Mouse (Mus musculus) intestine, embryonic 15.5 days (tissue): ENCODE data around the gene Ssx9. TPM values are rescaled to one million over a fixed set of nuclear protein-coding genes. Genes with fewer than 3 reads are reported as not detected.
"Not testable (repeated sequence)": the region's sequence is repeated elsewhere in the genome, so short reads cannot be mapped to it uniquely, and the experiment has no call there.

Experiments
- ATAC-seq: fragments of 200-750 bp; cut with Nextera tagmentation; 2 replicates; pipeline ENCODE4 v1.8.0; 2017; ENCODE audit warnings: moderate TSS enrichment, moderate library complexity
- H3K27ac ChIP-seq: fragments of 300-500 bp; sonication (generic); 2 replicates; pipeline ENCODE4 v1.5.1; 2015; ENCODE audit warnings: mild to moderate bottlenecking, inconsistent platforms
- H3K27me3 ChIP-seq: fragments of 300-500 bp; sonication (generic); replicated peaks from 2 replicates; pipeline ENCODE4 v1.6.1; 2015; ENCODE audit warnings: inconsistent platforms
- H3K36me3 ChIP-seq: fragments of 300-500 bp; sonication (generic); 2 replicates; pipeline ENCODE4 v1.6.1; 2015; ENCODE audit warnings: inconsistent platforms
- H3K4me1 ChIP-seq: fragments of 300-500 bp; sonication (generic); replicated peaks from 2 replicates; pipeline ENCODE4 v1.6.1; 2015; ENCODE audit warnings: inconsistent platforms
- H3K4me2 ChIP-seq: fragments of 300-500 bp; sonication (generic); replicated peaks from 2 replicates; pipeline ENCODE4 v1.6.1; 2015; ENCODE audit warnings: mild to moderate bottlenecking, inconsistent platforms
- H3K4me3 ChIP-seq: fragments of 300-500 bp; sonication (generic); replicated peaks from 2 replicates; pipeline ENCODE4 v1.5.1; 2015; ENCODE audit warnings: inconsistent platforms
- H3K9ac ChIP-seq: fragments of 300-500 bp; sonication (generic); 2 replicates; pipeline ENCODE4 v1.6.1; 2015; ENCODE audit warnings: inconsistent platforms
- H3K9me3 ChIP-seq: fragments of 300-500 bp; sonication (generic); 2 replicates; pipeline ENCODE4 v1.6.1; 2016; ENCODE audit warnings: inconsistent platforms
- WGBS: fragments of 180-500 bp; shearing (Covaris S2); methylation state at CpG from one replicate; pipeline ENCODE4 v1.1.7; 2015; 5-methylcytosine and 5-hydroxymethylcytosine counted together
- polyA plus RNA-seq: library from polyadenylated mRNA; unstranded; fragments of >200 nt; fragmentation: Nextera tagmentation; extraction: Ambion mirVana; gene quantifications from 2 replicates; pipeline ENCODE4 v1.2.1, GENCODE M21; 2015

Gene Ssx9
- not detected in 2 replicates for polyA plus RNA-seq

- WGBS, result 61% methylated on average over 2 of the region's 2 CpGs
- H3K27me3 ChIP-seq, H3K9me3 ChIP-seq, H3K36me3 ChIP-seq, H3K4me1 ChIP-seq, H3K9ac ChIP-seq, H3K4me3 ChIP-seq, ATAC-seq, H3K4me2 ChIP-seq, H3K27ac ChIP-seq: not testable (repeated sequence)
These were observed at the start of gene Ssx9 for GRCm38 (mm10) chrX:8748132-8748531. Gene Ssx9, plus strand, starts transcription at chrX:8748432.

- Histone ChIP-seq H3K9me3 (no peaks in the 10 kb centered on the region), H3K27ac (no peak overlapping the region), H3K4me1 (no peaks in the 10 kb centered on the region), H3K4me2 (no peak overlapping the region), H3K9ac (no peak overlapping the region), H3K4me3 (no peak overlapping the region), H3K27me3 (no peaks in the 10 kb centered on the region), H3K36me3 (no peaks in the 10 kb centered on the region)
- 52% methylated on average over 5 of the region's 5 CpGs for WGBS
- ATAC-seq, result no peak
These were observed 15.3 kb upstream of the Ssx9 start for GRCm38 (mm10) chrX:8732907-8733306.

DNA sequence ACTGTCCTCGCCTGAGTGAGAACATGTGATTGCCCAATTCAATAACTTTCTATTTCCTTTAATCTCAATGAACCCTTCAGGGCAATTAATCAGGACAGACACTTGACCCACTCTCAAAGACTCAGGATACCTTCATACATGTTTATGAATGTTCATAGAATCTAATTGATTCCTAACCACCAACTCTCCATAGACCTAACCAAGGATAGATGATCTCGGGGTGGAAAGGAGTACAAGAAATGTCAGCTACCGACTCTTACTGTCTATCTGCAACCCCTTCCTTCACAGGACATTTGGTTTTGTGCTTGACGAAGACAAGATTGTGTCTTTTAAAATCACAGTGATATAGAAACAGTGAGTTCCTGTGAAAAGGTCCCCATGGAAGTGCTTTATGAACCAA lies 55.2 kb downstream of the Ssx9 start, which contains the start of gene Ssxb5:
TSS of gene Ssxb5 (plus strand) at position 301 of the 400 bp plus-strand sequence.
- H3K36me3 ChIP-seq, H3K4me1 ChIP-seq, H3K27me3 ChIP-seq, H3K4me3 ChIP-seq, H3K4me2 ChIP-seq, ATAC-seq, H3K9me3 ChIP-seq, H3K9ac ChIP-seq, H3K27ac ChIP-seq: not testable (repeated sequence)
- 74% methylated on average over 4 of the region's 4 CpGs for WGBS

Other genes starting within 250 kb of the Ssx9 start
- not detected in 2 replicates for gene Gm14459, start 223.5 kb upstream of the Ssx9 start, polyA plus RNA-seq
- gene Ssxb6, start 200.2 kb upstream of the Ssx9 start, polyA plus RNA-seq, result not detected in 2 replicates
- gene Ssxb3, start 156.6 kb upstream of the Ssx9 start, polyA plus RNA-seq, result not detected in 2 replicates
- not detected in 2 replicates for gene Ssxb8, start 57.6 kb upstream of the Ssx9 start, polyA plus RNA-seq
- not detected in 2 replicates for gene Ssxb5, start 55.3 kb downstream of the Ssx9 start, polyA plus RNA-seq
- not detected in 2 replicates for gene Gm6592, start 95.6 kb downstream of the Ssx9 start, polyA plus RNA-seq
- not detected in 2 replicates for gene Gm5751, start 125.8 kb downstream of the Ssx9 start, polyA plus RNA-seq
- gene B630019K06Rik, start 143.9 kb downstream of the Ssx9 start, polyA plus RNA-seq, result 2.7 and 3.3 TPM in 2 replicates
- not detected in 2 replicates for gene Fthl17b, start 214.5 kb downstream of the Ssx9 start, polyA plus RNA-seq
- not detected in 2 replicates for gene Fthl17c, start 228.1 kb downstream of the Ssx9 start, polyA plus RNA-seq
- not detected in 2 replicates for gene Fthl17d, start 238.3 kb downstream of the Ssx9 start, polyA plus RNA-seq